In the genomic region with DNA sequence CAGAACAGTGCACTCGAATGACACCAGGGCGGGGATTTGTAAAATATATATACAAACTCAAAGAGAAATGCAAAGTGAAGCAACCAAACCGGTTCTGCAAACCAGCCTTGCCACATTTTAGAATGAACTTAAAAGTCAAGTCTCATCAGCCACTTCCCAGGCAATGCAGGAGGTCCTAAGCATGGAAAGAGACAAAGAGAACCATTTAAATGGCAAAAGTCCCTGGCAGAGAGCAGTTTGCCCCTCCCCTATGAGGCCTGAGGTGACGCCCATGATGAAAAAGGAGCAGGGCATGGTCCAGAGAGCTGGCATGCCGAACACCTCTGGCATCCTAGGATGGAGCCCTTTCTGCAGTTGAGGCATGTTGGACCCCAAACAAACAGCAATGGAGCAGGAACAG, we compare ENCODE assay signal across 16 mouse cellular contexts. TPM values are rescaled to one million over a fixed set of nuclear protein-coding genes. Genes with fewer than 3 reads are reported as not detected.
DNase-seq lines count a peak whose midpoint lies in the region; ATAC-seq and TF ChIP-seq lines count a peak whose summit lies in the region.
"Had no signal": no experiment of that assay in that cellular context is flagged by ENCODE, and none has a peak within 500 bp of the region (broad histone marks: within the 10 kb centered on the region; RNA-seq: fewer than 3 reads in every experiment).

No protein-coding gene starts in this region.

- H3K4me3 ChIP-seq in kidney, adult 2 months (ENCODE audit: insufficient read depth, low read depth, low read length) = no peak overlapping the region
- no peak overlapping the region for H3K4me3 ChIP-seq in lung, embryonic 16.5 days (ENCODE audit: low read length)
- H3K4me3 ChIP-seq: erythroblast, embryonic 14.5 days; layer of hippocampus, adult 2 months; neural tube, embryonic 13.5 days had no signal

- H3K9ac ChIP-seq in lung, embryonic 16.5 days (ENCODE audit: low read length) = no peak overlapping the region
- H3K9ac ChIP-seq: liver, embryonic 14.5 days; neural tube, embryonic 13.5 days had no signal

- peak; percentile 7 for DNase-seq in kidney, adult 2 months
- DNase-seq in kidney, adult 9 months = no peak
- DNase-seq in urinary bladder, postnatal 36 days (ENCODE audit: low spot score in 2 of 2) = peak; percentile 31 to 35
- DNase-seq in urinary bladder, postnatal 10 days (ENCODE audit: low spot score) = no peak
- no peak for DNase-seq in frontal cortex, postnatal 25 days (ENCODE audit: low spot score in 2 of 2)
- DNase-seq in cerebellum, adult 9-10 months = no peak
- DNase-seq: adrenal gland, postnatal 36 days; heart, postnatal 36 days; spleen, adult 18-20 months had no signal

- H3K36me3 ChIP-seq in kidney, adult 2 months (ENCODE audit: control insufficient read depth, insufficient read depth, low read length) = no peaks in the 10 kb centered on the region
- no peaks in the 10 kb centered on the region for H3K36me3 ChIP-seq in lung, embryonic 16.5 days (ENCODE audit: control insufficient read depth, insufficient read depth, low read length)

- no peak for TF ChIP-seq POLR2A in kidney, adult 2 months (IDR thresholded peaks at IDR 0.05; ENCODE audit: low read depth, low read length)

- no peak overlapping the region for H3K27ac ChIP-seq in kidney, adult 2 months (ENCODE audit: insufficient read depth, low read depth, low read length)
- H3K27ac ChIP-seq in lung, embryonic 16.5 days (ENCODE audit: low read length) = peak overlapping the region; percentile 67
- H3K27ac ChIP-seq: layer of hippocampus, adult 2 months; liver, embryonic 14.5 days; neural tube, embryonic 13.5 days had no signal

- no peak for TF ChIP-seq CTCF in kidney, adult 2 months (conservative IDR thresholded peaks at IDR 0.05; ENCODE audit: insufficient read depth, insufficient read length, low read depth, low read length)

- no peaks in the 10 kb centered on the region for H3K9me3 ChIP-seq in lung, embryonic 16.5 days (ENCODE audit: control insufficient read depth, low read length)
- H3K9me3 ChIP-seq: neural tube, embryonic 13.5 days had no signal

- ATAC-seq in lung, embryonic 16.5 days (ENCODE audit: low read depth) = peak; percentile 72
- ATAC-seq: activated CD4-positive, CD25-positive, alpha-beta regulatory T cell, adult 4 months; inflammation-experienced regulatory T-cells, adult 6 months had no signal

- no peaks in the 10 kb centered on the region for H3K27me3 ChIP-seq in kidney, adult 2 months (replicated peaks; ENCODE audit: control insufficient read depth, insufficient read depth, low read length)
- no peaks in the 10 kb centered on the region for H3K27me3 ChIP-seq in lung, embryonic 16.5 days (ENCODE audit: control insufficient read depth, insufficient read depth, low read depth, low read length)
- H3K27me3 ChIP-seq: neural tube, embryonic 13.5 days had no signal

- WGBS in kidney, adult 2 months = 52% methylated on average over 5 of the region's 5 CpGs
- WGBS in lung, embryonic 16.5 days = 27% methylated on average over 5 of the region's 5 CpGs

- no peaks in the 10 kb centered on the region; the same call in 1 of the 2 replicates for H3K4me1 ChIP-seq in kidney, adult 2 months (ENCODE audit: control insufficient read depth, insufficient read depth, low read length)
- H3K4me1 ChIP-seq in lung, embryonic 16.5 days (replicated peaks; ENCODE audit: control insufficient read depth, insufficient read depth, low read length) = peaks cover 12% of the 10 kb centered on the region; the same call in 1 of the 2 replicates
- H3K4me1 ChIP-seq: neural tube, embryonic 13.5 days had no signal

- peak overlapping the region; percentile 11; the same call in 1 of the 2 replicates for H3K4me2 ChIP-seq in lung, embryonic 16.5 days (ENCODE audit: low read depth, low read length)
- H3K4me2 ChIP-seq: neural tube, embryonic 13.5 days had no signal

RNA-seq across cellular contexts. Expression of a gene that starts 17.4 kb away (rescaled TPM):
- polyA plus RNA-seq in kidney, adult 2 months (2012; rRNA removed) = 12.4 and 14.7 TPM in 2 replicates
- polyA plus RNA-seq in lung, embryonic 16.5 days (2015; fragmentation: Nextera tagmentation; extraction: Ambion mirVana) = 27.5 and 36.5 TPM in 2 replicates

Comparison
In these comparisons a context has a peak if more than half of its experiments do, and no peak if none do; other contexts are left out.
1. DNase-seq: peak in kidney, adult 2 months (single experiment) and urinary bladder, postnatal 36 days (2 of 2); none in kidney, adult 9 months (single experiment), urinary bladder, postnatal 10 days (single experiment), frontal cortex, postnatal 25 days (0 of 2) and cerebellum, adult 9-10 months (single experiment).